Mouse (Mus musculus) MEL (cell line): Measurements from ENCODE around the gene Olfr551. TPM values are rescaled to one million over a fixed set of nuclear protein-coding genes. Genes with fewer than 3 reads are reported as not detected.
A peak's percentile ranks its signal among the peaks of the same experiment; 100 is the strongest.

ENCODE experiments used
- DNase-seq: peaks from one replicate; pipeline ENCODE4 v3.0.0; 2011; ENCODE audit warnings: low read depth, low spot score
- H3K27ac ChIP-seq: 2 replicates; pipeline ENCODE4 v1.5.1; 2012; ENCODE audit warnings: low read depth, mild to moderate bottlenecking, control low read depth, low read length, moderate library complexity; ENCODE audit not compliant: control insufficient read depth
- H3K27me3 ChIP-seq, 2 experiments: fragments of 150-350 bp in 1 of 2; sonication (generic) in 1 of 2; 2 replicates each; pipeline ENCODE4 v1.6.1; 2012; ENCODE audit warnings: low read length in 2 of 2, mild to moderate bottlenecking in 2 of 2, improper control_type of control experiment in 1 of 2, moderate library complexity in 1 of 2; ENCODE audit not compliant: insufficient read depth in 2 of 2, control insufficient read depth in 1 of 2
- H3K36me3 ChIP-seq, 2 experiments: 2 replicates each; pipeline ENCODE4 v1.6.1; 2012 to 2014; ENCODE audit warnings: low read length in 2 of 2, improper control_type of control experiment in 1 of 2, inconsistent platforms in 1 of 2, mild to moderate bottlenecking in 1 of 2; ENCODE audit not compliant: insufficient read depth in 2 of 2, control insufficient read depth in 1 of 2
- H3K4me1 ChIP-seq, 2 experiments: fragments of 150-350 bp in 1 of 2; sonication (generic) in 1 of 2; 2 replicates each; pipeline ENCODE4 v1.6.1; 2012; ENCODE audit warnings: low read length in 2 of 2, improper control_type of control experiment in 1 of 2, mild to moderate bottlenecking in 1 of 2; ENCODE audit not compliant: insufficient read depth in 2 of 2, control insufficient read depth in 1 of 2
- H3K4me3 ChIP-seq, 2 experiments: fragments of 150-350 bp in 1 of 2; sonication (generic) in 1 of 2; 2 replicates each; pipeline ENCODE4 v1.5.1; 2012; ENCODE audit warnings: low read depth in 2 of 2, low read length in 2 of 2, mild to moderate bottlenecking in 2 of 2, moderate library complexity in 2 of 2, control low read depth in 1 of 2, improper control_type of control experiment in 1 of 2; ENCODE audit not compliant: control insufficient read depth in 1 of 2, insufficient read depth in 1 of 2
- H3K79me2 ChIP-seq: 2 replicates; pipeline ENCODE4 v1.6.1; 2012; ENCODE audit warnings: mild to moderate bottlenecking, low read length, moderate library complexity; ENCODE audit not compliant: control insufficient read depth, poor library complexity, insufficient read depth
- H3K9ac ChIP-seq: 2 replicates; pipeline ENCODE4 v1.6.1; 2012; ENCODE audit warnings: low read depth, mild to moderate bottlenecking, control low read depth, low read length, moderate library complexity; ENCODE audit not compliant: control insufficient read depth, poor library complexity, severe bottlenecking
- H3K9me3 ChIP-seq: fragments of 150-350 bp; sonication (generic); replicated peaks from 2 replicates; pipeline ENCODE4 v1.6.1; 2012; ENCODE audit warnings: mild to moderate bottlenecking, low read length, improper control_type of control experiment, moderate library complexity; ENCODE audit not compliant: insufficient read depth
- BHLHE40 ChIP-seq: IDR thresholded peaks from 2 replicates; pipeline ENCODE4 v1.6.1; 2012; ENCODE audit warnings: low read depth, mild to moderate bottlenecking, inconsistent platforms, low read length, improper control_type of control experiment, borderline replicate concordance
- CHD1 ChIP-seq: IDR thresholded peaks from 2 replicates; pipeline ENCODE4 v1.6.1; 2012; ENCODE audit warnings: low read depth, mild to moderate bottlenecking, inconsistent platforms, low read length, improper control_type of control experiment
- CHD2 ChIP-seq: IDR thresholded peaks from 2 replicates; pipeline ENCODE4 v1.6.1; 2011; ENCODE audit warnings: low read length, improper control_type of control experiment
- CTCF ChIP-seq, 3 experiments: IDR thresholded peaks in 2 of 3; conservative IDR thresholded peaks in 1 of 3; 2 replicates each; pipeline ENCODE4 v1.5.1; 2011 to 2012; ENCODE audit warnings: low read length in 3 of 3, low read depth in 2 of 3, mild to moderate bottlenecking in 2 of 3, improper control_type of control experiment in 1 of 3, inconsistent platforms in 1 of 3, mixed read lengths in 1 of 3, moderate library complexity in 1 of 3; ENCODE audit not compliant: control insufficient read depth in 1 of 3, insufficient read depth in 1 of 3, poor library complexity in 1 of 3, severe bottlenecking in 1 of 3
- E2F4 ChIP-seq: IDR thresholded peaks from 2 replicates; pipeline ENCODE4 v1.6.1; 2011; ENCODE audit warnings: low read depth, low read length, improper control_type of control experiment, borderline replicate concordance
- ELF1 ChIP-seq: IDR thresholded peaks from 2 replicates; pipeline ENCODE4 v1.6.1; 2014; ENCODE audit warnings: low read depth, mild to moderate bottlenecking, inconsistent platforms, low read length, improper control_type of control experiment, moderate library complexity
- ETS1 ChIP-seq: IDR thresholded peaks from 2 replicates; pipeline ENCODE4 v1.6.1; 2012; ENCODE audit warnings: low read depth, mild to moderate bottlenecking, inconsistent platforms, low read length, improper control_type of control experiment, moderate library complexity
- GABPA ChIP-seq: IDR thresholded peaks from 2 replicates; pipeline ENCODE4 v1.6.1; 2012; ENCODE audit warnings: low read depth, mild to moderate bottlenecking, inconsistent platforms, low read length, improper control_type of control experiment, moderate library complexity
- GATA1 ChIP-seq: IDR thresholded peaks from 2 replicates; pipeline ENCODE4 v1.6.1; 2011; ENCODE audit warnings: low read depth, low read length, improper control_type of control experiment
- HCFC1 ChIP-seq: IDR thresholded peaks from 2 replicates; pipeline ENCODE4 v1.6.1; 2012; ENCODE audit warnings: low read depth, mild to moderate bottlenecking, inconsistent platforms, low read length, improper control_type of control experiment, moderate library complexity
- KAT2A ChIP-seq: conservative IDR thresholded peaks from 2 replicates; pipeline ENCODE4 v1.6.1; 2012; ENCODE audit warnings: low read depth, low read length, improper control_type of control experiment, inconsistent platforms
- MAZ ChIP-seq: IDR thresholded peaks from 2 replicates; pipeline ENCODE4 v1.6.1; 2012; ENCODE audit warnings: low read depth, mild to moderate bottlenecking, inconsistent platforms, low read length, improper control_type of control experiment
- MXI1 ChIP-seq: IDR thresholded peaks from 2 replicates; pipeline ENCODE4 v1.6.1; 2011; ENCODE audit warnings: mild to moderate bottlenecking, low read depth, low read length, improper control_type of control experiment
- MYB ChIP-seq: IDR thresholded peaks from 2 replicates; pipeline ENCODE4 v1.6.1; 2011; ENCODE audit warnings: mild to moderate bottlenecking, low read depth, low read length, improper control_type of control experiment
- MYC ChIP-seq: IDR thresholded peaks from 2 replicates; pipeline ENCODE4 v1.6.1; 2011; ENCODE audit warnings: low read depth, mild to moderate bottlenecking, low read length, improper control_type of control experiment, moderate library complexity
- NRF1 ChIP-seq: IDR thresholded peaks from 2 replicates; pipeline ENCODE4 v1.6.1; 2014; ENCODE audit warnings: low read depth, mild to moderate bottlenecking, inconsistent platforms, low read length, improper control_type of control experiment, moderate library complexity; ENCODE audit not compliant: poor library complexity, insufficient read depth, severe bottlenecking
- POLR2AphosphoS2 ChIP-seq: IDR thresholded peaks from 2 replicates; pipeline ENCODE4 v1.6.1; 2011; ENCODE audit warnings: low read length, improper control_type of control experiment
- POLR2AphosphoS5 ChIP-seq: IDR thresholded peaks from 2 replicates; pipeline ENCODE4 v1.6.1; 2012; ENCODE audit warnings: low read depth, borderline replicate concordance, mild to moderate bottlenecking, inconsistent platforms, low read length, moderate library complexity, mixed read lengths
- RCOR1 ChIP-seq: IDR thresholded peaks from 2 replicates; pipeline ENCODE4 v1.6.1; 2012; ENCODE audit warnings: low read depth, mild to moderate bottlenecking, inconsistent platforms, low read length, improper control_type of control experiment
- SIN3A ChIP-seq: IDR thresholded peaks from 2 replicates; pipeline ENCODE4 v1.6.1; 2012; ENCODE audit warnings: low read length, improper control_type of control experiment, inconsistent platforms
- SMC3 ChIP-seq: IDR thresholded peaks from 2 replicates; pipeline ENCODE4 v1.6.1; 2011; ENCODE audit warnings: low read depth, low read length, improper control_type of control experiment
- TAL1 ChIP-seq: IDR thresholded peaks from 2 replicates; pipeline ENCODE4 v1.6.1; 2012; ENCODE audit warnings: mild to moderate bottlenecking, inconsistent platforms, low read length, moderate library complexity, mixed read lengths
- TCF12 ChIP-seq: IDR thresholded peaks from 2 replicates; pipeline ENCODE4 v1.6.1; 2014; ENCODE audit warnings: low read depth, mild to moderate bottlenecking, inconsistent platforms, low read length, improper control_type of control experiment, moderate library complexity
- UBTF ChIP-seq: IDR thresholded peaks from 2 replicates; pipeline ENCODE4 v1.6.1; 2012; ENCODE audit warnings: low read depth, mild to moderate bottlenecking, inconsistent platforms, low read length, improper control_type of control experiment, moderate library complexity, borderline replicate concordance; ENCODE audit not compliant: insufficient read depth
- USF2 ChIP-seq, 2 experiments: IDR thresholded peaks; 2 replicates each; pipeline ENCODE4 v1.6.1; 2011 to 2012; ENCODE audit warnings: improper control_type of control experiment in 2 of 2, low read length in 2 of 2, borderline replicate concordance in 1 of 2, inconsistent platforms in 1 of 2, low read depth in 1 of 2, mild to moderate bottlenecking in 1 of 2; ENCODE audit not compliant: insufficient read depth in 1 of 2
- ZC3H11A ChIP-seq: IDR thresholded peaks from 2 replicates; pipeline ENCODE4 v1.6.1; 2012; ENCODE audit warnings: low read depth, mild to moderate bottlenecking, inconsistent platforms, low read length, improper control_type of control experiment
- ZNF384 ChIP-seq: IDR thresholded peaks from 2 replicates; pipeline ENCODE4 v1.6.1; 2012; ENCODE audit warnings: low read depth, mild to moderate bottlenecking, inconsistent platforms, low read length, improper control_type of control experiment
- polyA plus RNA-seq, 2 experiments: library from polyadenylated mRNA; stranded (reverse) in 1 of 2; unstranded in 1 of 2; fragments of >175 nt in 1 of 2; fragments of >200 nt in 1 of 2; gene quantifications; 2 replicates each; pipeline versions ENCODE4 v1.2.1 to v1.2.4; 2012; ENCODE audit warnings: low replicate concordance in 2 of 2, low read depth in 1 of 2; ENCODE audit not compliant: insufficient read length in 2 of 2, insufficient read depth in 1 of 2, missing spikeins in 1 of 2
- total RNA-seq: library from RNA; depleted of rRNA; stranded (reverse); fragments of 300-350 nt; gene quantifications from 2 replicates; pipeline ENCODE4 v1.2.3, GENCODE M21; 2012

Olfr551 gene
- total and polyA plus RNA-seq, 3 experiments = not detected

DNA sequence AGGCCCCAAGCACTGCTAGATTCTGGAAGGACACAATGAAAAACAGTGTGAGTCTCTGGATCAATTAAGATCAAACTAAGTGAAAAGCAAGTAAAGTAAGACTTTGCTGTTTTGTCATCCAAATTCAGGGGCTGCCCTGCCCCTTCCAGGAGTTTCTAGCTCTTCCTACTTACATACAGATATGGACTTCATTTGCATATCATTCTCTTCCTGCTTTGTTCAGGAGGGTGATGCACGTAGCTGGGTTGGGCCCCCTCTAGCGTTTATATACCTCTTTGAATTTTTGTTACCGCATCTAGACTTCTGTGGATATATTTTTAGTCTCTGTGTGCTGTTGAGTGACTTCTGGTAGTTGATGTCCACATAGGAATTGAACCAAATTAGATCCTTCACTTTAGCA is 50.4 kb downstream of the Olfr551 start:
- no peaks in the 10 kb centered on the region for H3K36me3 ChIP-seq
- no peaks in the 10 kb centered on the region for H3K9me3 ChIP-seq
- no peak overlapping the region for H3K9ac ChIP-seq
- H3K27me3 ChIP-seq = peaks cover 7 to 18% of the 10 kb centered on the region in 2 experiments
- H3K79me2 ChIP-seq = no peaks in the 10 kb centered on the region
- H3K4me3 ChIP-seq = no peak overlapping the region
- peak; percentile 41 for DNase-seq
- no peak overlapping the region for H3K27ac ChIP-seq
- no peak for TF ChIP-seq TAL1
- TF ChIP-seq BHLHE40 = no peak
- TF ChIP-seq MYC = no peak
- TF ChIP-seq MXI1 = no peak
- TF ChIP-seq GABPA = no peak
- 0 out of 2 replicates have a peak, but pooled peaks have one; percentile 28 for TF ChIP-seq ELF1
- TF ChIP-seq CHD1 = no peak
- TF ChIP-seq SMC3 = peak; percentile 21; the same call in 1 of the 2 replicates
- peak in 1 of 3 experiments; percentile 39; a peak in 2 of 6 replicates for TF ChIP-seq CTCF (IDR thresholded peaks at IDR 0.05 in 2 of 3, conservative IDR thresholded peaks at IDR 0.05 in 1 of 3; ENCODE audit: control insufficient read depth in 1 of 3, insufficient read depth in 1 of 3, low read depth in 2 of 3, low read length in 3 of 3, poor library complexity in 1 of 3, severe bottlenecking in 1 of 3)
- TF ChIP-seq HCFC1 = no peak
- no peak for TF ChIP-seq USF2 (IDR thresholded peaks at IDR 0.05; ENCODE audit: borderline replicate concordance in 1 of 2, insufficient read depth in 1 of 2, low read depth in 1 of 2, low read length in 2 of 2)
- no peak for TF ChIP-seq POLR2AphosphoS5
- no peak for TF ChIP-seq MYB
- TF ChIP-seq MAZ = no peak
- TF ChIP-seq, all 39 proteins: peak for 3
- H3K4me1 ChIP-seq = no peaks in the 10 kb centered on the region

DNA sequence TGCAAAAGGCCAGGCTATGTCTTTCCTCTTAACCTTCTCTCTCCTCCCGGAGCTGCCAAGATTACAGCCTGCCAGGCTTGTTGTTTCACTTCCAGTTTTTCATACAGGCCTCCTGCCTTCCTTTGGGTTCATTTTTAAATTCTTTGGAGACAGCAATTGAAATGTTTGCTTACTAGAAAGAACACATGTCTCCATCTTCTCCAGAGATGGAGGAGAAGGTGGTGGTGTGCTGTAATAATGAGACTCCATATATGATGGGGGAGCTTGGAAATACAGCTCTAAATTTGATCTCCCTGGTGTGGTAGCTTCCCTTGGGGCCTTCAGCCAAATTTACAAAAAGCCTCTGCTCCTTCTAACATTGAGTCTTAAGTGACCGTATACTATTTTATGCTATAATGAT is 51.1 kb downstream of the Olfr551 start, which contains the start of gene Olfr548-ps1:
Gene Olfr548-ps1 (plus strand): TSS at position 301 of the 400 bp plus-strand sequence.
- Histone ChIP-seq H3K4me3 (no peak within 1 kb of the TSS), H3K4me1 (no peaks in the 10 kb centered on the region), H3K9ac (no peak within 1 kb of the TSS), H3K36me3 (no peaks in the 10 kb centered on the region), H3K27me3 (peaks cover 5 to 16% of the 10 kb centered on the region in 2 experiments), H3K9me3 (no peaks in the 10 kb centered on the region), H3K27ac (no peak within 1 kb of the TSS), H3K79me2 (no peaks in the 10 kb centered on the region)
- no peak for DNase-seq
- TF ChIP-seq UBTF (no peak), NRF1 (no peak), POLR2AphosphoS2 (no peak), KAT2A (no peak), CHD1 (no peak), GABPA (no peak), SIN3A (no peak), GATA1 (no peak), POLR2AphosphoS5 (no peak), ZC3H11A (no peak), E2F4 (no peak), USF2 (IDR thresholded peaks at IDR 0.05; ENCODE audit: borderline replicate concordance in 1 of 2, insufficient read depth in 1 of 2, low read depth in 1 of 2, low read length in 2 of 2) (no peak), BHLHE40 (no peak), ETS1 (no peak), MXI1 (no peak), CTCF (IDR thresholded peaks at IDR 0.05 in 2 of 3, conservative IDR thresholded peaks at IDR 0.05 in 1 of 3; ENCODE audit: control insufficient read depth in 1 of 3, insufficient read depth in 1 of 3, low read depth in 2 of 3, low read length in 3 of 3, poor library complexity in 1 of 3, severe bottlenecking in 1 of 3) (no peak), TCF12 (no peak), ZNF384 (no peak), CHD2 (no peak), RCOR1 (no peak)
